Mouse (Mus musculus): Measurements from ENCODE around the gene Yeats2.

- TF ChIP-seq CTCF (IDR thresholded peaks at IDR 0.05; ENCODE audit: low read depth) = no peak
- TF ChIP-seq EP300 (IDR thresholded peaks at IDR 0.05; ENCODE audit: low read depth) = no peak
These were observed 24.8 kb upstream of the Yeats2 start for GRCm38 (mm10) chr16:20116069-20116468.

Measured in liver, embryonic 14.5 days (tissue).